ENCODE assay signal across 13 mouse cellular contexts in the genomic region with DNA sequence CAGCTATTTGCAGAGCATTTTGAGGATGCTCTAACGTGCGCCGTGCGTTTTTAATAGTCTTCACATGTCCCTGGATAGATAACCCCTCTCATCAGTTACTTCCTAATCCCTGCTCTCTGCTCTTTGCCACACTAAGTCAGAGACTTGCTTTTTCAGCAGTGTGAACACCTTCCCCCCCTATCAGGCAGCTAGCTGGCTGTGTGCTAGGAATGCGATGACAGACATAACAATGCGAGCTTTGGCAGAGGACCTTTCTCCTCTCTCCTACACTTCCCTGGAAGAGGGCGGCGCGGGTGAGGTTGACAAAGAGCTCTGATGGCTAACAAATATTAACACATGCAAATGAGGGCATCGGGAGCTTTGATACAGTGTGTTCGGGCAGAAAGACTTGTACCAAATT. TPM values are rescaled to one million over a fixed set of nuclear protein-coding genes. Genes with fewer than 3 reads are reported as not detected.
A peak's percentile ranks its signal among the peaks of the same experiment; 100 is the strongest.
DNase-seq lines count a peak whose midpoint lies in the region; ATAC-seq and TF ChIP-seq lines count a peak whose summit lies in the region.
"Had no signal": no experiment of that assay in that cellular context is flagged by ENCODE, and none has a peak within 500 bp of the region (broad histone marks: within the 10 kb centered on the region; RNA-seq: fewer than 3 reads in every experiment).

No protein-coding gene starts in this region.

- H3K9ac ChIP-seq in hindbrain, postnatal 0 days (replicated peaks; ENCODE audit: low read length), result no peak overlapping the region
- no peak overlapping the region for H3K9ac ChIP-seq in hindbrain, embryonic 12.5 days
- no peak overlapping the region for H3K9ac ChIP-seq in heart, embryonic 15.5 days
- H3K9ac ChIP-seq: liver, embryonic 14.5 days had no signal

- no peaks in the 10 kb centered on the region for H3K4me1 ChIP-seq in hindbrain, postnatal 0 days (ENCODE audit: insufficient read depth, low read length)
- peaks cover 3% of the 10 kb centered on the region; the same call in 1 of the 2 replicates for H3K4me1 ChIP-seq in hindbrain, embryonic 12.5 days
- peaks cover 27% of the 10 kb centered on the region for H3K4me1 ChIP-seq in heart, embryonic 15.5 days (replicated peaks)

- no peak overlapping the region for H3K4me3 ChIP-seq in hindbrain, postnatal 0 days (ENCODE audit: low read length)
- no peak overlapping the region for H3K4me3 ChIP-seq in hindbrain, embryonic 12.5 days
- peak overlapping the region; percentile 29 for H3K4me3 ChIP-seq in heart, embryonic 15.5 days
- H3K4me3 ChIP-seq: myocyte had no signal

- TF ChIP-seq CTCF in hindbrain, postnatal 0 days (IDR thresholded peaks at IDR 0.05; ENCODE audit: low read depth), result no peak
- TF ChIP-seq CTCF in brain, embryonic 14.5 days (IDR thresholded peaks at IDR 0.05; ENCODE audit: borderline replicate concordance, extremely low read depth, insufficient read depth, insufficient read length), result no peak

- WGBS in hindbrain, postnatal 0 days, result 55% methylated on average over 11 of the region's 11 CpGs
- 51% methylated on average over 11 of the region's 11 CpGs for WGBS in hindbrain, embryonic 12.5 days
- WGBS in heart, embryonic 15.5 days, result 16% methylated on average over 11 of the region's 11 CpGs

- no peak for DNase-seq in hindbrain, postnatal 0 days (ENCODE audit: low spot score)
- peak; percentile 19 for DNase-seq in brain, embryonic 14.5 days (ENCODE audit: low read depth)
- DNase-seq in kidney, postnatal 25 days, result peak; percentile 44 to 65
- DNase-seq in B cell, adult 2 months, result no peak
- DNase-seq in left cerebral cortex, adult 18-20 months (ENCODE audit: low spot score in 2 of 2), result no peak
- DNase-seq: cerebellum, adult 11 months; right cerebral cortex, postnatal 25 days had no signal

- 0 out of 2 replicates have a peak, but pooled peaks have one; percentile 18 for ATAC-seq in hindbrain, postnatal 0 days
- no peak for ATAC-seq in hindbrain, embryonic 12.5 days (ENCODE audit: low FRiP score)
- ATAC-seq in heart, embryonic 15.5 days (replicated peaks; ENCODE audit: insufficient number of reproducible peaks, insufficient read depth, low FRiP score, low read depth), result peak; percentile 72
- no peak for ATAC-seq in megakaryocyte, adult 5-6 weeks (ENCODE audit: poor library complexity, severe bottlenecking)

- H3K9me3 ChIP-seq in hindbrain, postnatal 0 days (ENCODE audit: low read length), result no peaks in the 10 kb centered on the region
- H3K9me3 ChIP-seq in hindbrain, embryonic 12.5 days (replicated peaks), result no peaks in the 10 kb centered on the region
- no peaks in the 10 kb centered on the region for H3K9me3 ChIP-seq in heart, embryonic 15.5 days (replicated peaks)

- no peaks in the 10 kb centered on the region for H3K36me3 ChIP-seq in hindbrain, postnatal 0 days (ENCODE audit: insufficient read depth, low read length)
- no peaks in the 10 kb centered on the region for H3K36me3 ChIP-seq in hindbrain, embryonic 12.5 days
- H3K36me3 ChIP-seq in heart, embryonic 15.5 days, result no peaks in the 10 kb centered on the region

- TF ChIP-seq POLR2A in brain, embryonic 14.5 days (IDR thresholded peaks at IDR 0.05; ENCODE audit: borderline replicate concordance, extremely low read depth, insufficient read depth, insufficient read length, poor library complexity, severe bottlenecking), result no peak

- H3K4me2 ChIP-seq in hindbrain, postnatal 0 days (ENCODE audit: low read depth, low read length), result no peak overlapping the region
- H3K4me2 ChIP-seq in hindbrain, embryonic 12.5 days (replicated peaks), result no peak overlapping the region
- H3K4me2 ChIP-seq in heart, embryonic 15.5 days, result peak overlapping the region; percentile 49

- no peak overlapping the region for H3K27ac ChIP-seq in hindbrain, postnatal 0 days
- H3K27ac ChIP-seq in hindbrain, embryonic 12.5 days, result no peak overlapping the region
- peak overlapping the region; percentile 31 for H3K27ac ChIP-seq in heart, embryonic 15.5 days
- H3K27ac ChIP-seq: liver, embryonic 14.5 days had no signal

- no peaks in the 10 kb centered on the region for H3K27me3 ChIP-seq in hindbrain, postnatal 0 days (ENCODE audit: insufficient read depth, low read length)
- no peaks in the 10 kb centered on the region for H3K27me3 ChIP-seq in hindbrain, embryonic 12.5 days
- peaks cover 5% of the 10 kb centered on the region; the same call in 1 of the 2 replicates for H3K27me3 ChIP-seq in heart, embryonic 15.5 days
- H3K27me3 ChIP-seq: CH12.LX had no signal

RNA-seq across cellular contexts. Expression of a gene that starts 2.1 kb away (rescaled TPM):
- total RNA-seq in hindbrain, postnatal 0 days (2014; rRNA removed), result 17.3 and 24.1 TPM in 2 replicates
- 3.7 and 3.9 TPM in 2 replicates for polyA plus RNA-seq in hindbrain, postnatal 0 days (2015; fragmentation: Nextera tagmentation; extraction: Ambion mirVana)
- polyA plus RNA-seq in hindbrain, embryonic 12.5 days (2016; fragmentation: Nextera tagmentation; extraction: Ambion mirVana), result 11.4 and 13.2 TPM in 2 replicates
- polyA plus RNA-seq in brain, embryonic 14.5 days (2012; rRNA removed), result 6.5 and 12.5 TPM in 2 replicates
- 20.5 and 21.3 TPM in 2 replicates for polyA plus RNA-seq in heart, embryonic 15.5 days (2015; fragmentation: Nextera tagmentation; extraction: Ambion mirVana)
- total RNA-seq in megakaryocyte, adult 5-6 weeks (2015), result 0.07 TPM in 1 of 2 replicates, not detected in the other
- total RNA-seq in megakaryocyte, adult 5-6 weeks (2017), result 0.22 and 0.24 TPM in 2 replicates
- 10 to 100 TPM; 28.4 to 28.8 TPM for total RNA-seq in left cerebral cortex, adult 18-20 months (2021)
- total RNA-seq: CH12.LX had no signal

Comparison
In these comparisons a context has a peak if more than half of its experiments do, and no peak if none do; other contexts are left out.
1. ATAC-seq: peak in hindbrain, postnatal 0 days (single experiment) and heart, embryonic 15.5 days (single experiment); none in hindbrain, embryonic 12.5 days (single experiment) and megakaryocyte, adult 5-6 weeks (single experiment).
2. DNase-seq: peak in brain, embryonic 14.5 days (single experiment) and kidney, postnatal 25 days (2 of 2); none in hindbrain, postnatal 0 days (single experiment), B cell, adult 2 months (0 of 2) and left cerebral cortex, adult 18-20 months (0 of 2).